Mouse (Mus musculus) embryo, embryonic 11.5 days (tissue): ENCODE results near the gene Ddx42.
A peak's percentile ranks its signal among the peaks of the same experiment; 100 is the strongest.
"Not testable (repeated sequence)": the region's sequence is repeated elsewhere in the genome, so short reads cannot be mapped to it uniquely, and the experiment has no call there.

ENCODE experiments used
- DNase-seq: peaks from one replicate; pipeline ENCODE4 v3.0.0-alpha.2; 2012; ENCODE audit warnings: low read depth, low spot score

Ddx42 gene

DNA sequence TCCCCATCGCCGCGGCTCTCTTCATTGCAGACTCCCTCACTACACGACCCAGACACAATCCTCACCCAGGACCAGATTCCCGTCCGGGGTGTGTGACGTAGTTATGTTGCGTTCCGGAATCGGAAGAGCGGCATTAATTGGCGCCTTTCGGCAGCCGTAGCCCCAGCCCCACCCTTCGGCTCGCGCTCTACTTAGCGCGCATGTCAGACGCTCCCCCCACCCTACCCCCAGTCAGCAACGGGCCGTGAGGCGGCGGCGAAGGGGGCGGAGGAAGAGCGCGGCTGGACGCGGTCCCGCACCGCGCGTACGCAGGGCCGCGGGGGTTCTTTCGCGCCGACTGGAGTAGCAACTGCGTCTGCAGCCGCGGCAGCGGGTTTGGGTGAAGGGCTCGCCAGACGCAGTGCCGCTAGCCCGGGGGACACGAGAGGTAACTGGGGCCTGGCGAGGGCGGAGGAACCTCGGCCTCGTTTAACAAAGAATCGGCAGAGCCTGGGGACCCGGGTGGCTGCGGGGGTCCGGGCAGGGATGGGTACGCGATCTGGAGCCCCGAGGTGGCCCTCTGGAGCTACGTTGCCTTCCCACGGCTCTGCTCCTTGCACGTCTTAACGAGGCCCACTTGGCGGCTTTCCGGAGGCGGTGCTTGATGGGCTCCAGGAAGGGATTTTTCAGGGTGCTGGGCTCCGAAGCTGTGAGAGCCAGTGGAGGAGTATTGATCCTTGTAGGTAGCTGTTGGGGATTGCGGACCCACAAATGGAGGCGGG is at the start of gene Ddx42:
Gene Ddx42 (plus strand): TSS at position 197 of the 761 bp plus-strand sequence.
- DNase-seq: peak; percentile 92

DNA sequence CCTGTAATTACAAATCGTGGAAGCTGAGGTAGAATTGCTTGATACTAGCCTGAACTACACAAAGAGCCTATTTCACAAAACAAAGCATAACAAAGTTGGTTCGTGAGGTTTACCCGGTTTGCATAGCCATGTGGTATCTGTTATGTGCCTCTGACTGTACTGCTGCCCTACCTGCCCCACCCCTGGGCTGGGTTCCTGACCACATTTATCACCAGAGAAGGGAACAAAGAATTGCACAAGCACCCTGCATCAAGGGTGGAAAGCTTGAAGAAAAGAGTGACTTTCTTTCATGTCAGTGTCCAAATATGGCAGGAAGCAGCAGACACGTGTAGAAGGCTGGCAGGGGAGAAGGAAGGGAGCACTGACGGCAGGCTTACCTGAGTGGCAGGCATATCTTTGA is 49.3 kb upstream of the Ddx42 start:
- no peak for DNase-seq

DNA sequence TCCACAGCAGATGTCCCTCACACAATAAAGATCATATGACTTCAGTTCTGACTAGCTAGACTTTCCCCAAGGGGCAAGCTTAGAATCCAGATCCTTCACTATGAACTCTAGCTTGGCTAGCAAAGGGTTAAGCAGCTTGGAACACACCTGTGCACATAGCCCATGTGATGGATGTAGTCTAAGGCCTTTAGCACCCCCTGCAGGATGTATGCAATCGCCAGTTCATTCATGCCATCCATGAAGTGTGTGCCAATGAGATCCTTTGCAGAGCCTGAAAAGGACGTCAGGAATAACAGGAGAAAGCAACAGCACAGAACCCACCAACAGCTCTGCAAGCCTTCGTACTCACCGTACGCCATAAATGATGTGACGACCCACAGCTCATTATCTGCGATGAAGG is 45.9 kb upstream of the Ddx42 start:
- DNase-seq: no peak

DNA sequence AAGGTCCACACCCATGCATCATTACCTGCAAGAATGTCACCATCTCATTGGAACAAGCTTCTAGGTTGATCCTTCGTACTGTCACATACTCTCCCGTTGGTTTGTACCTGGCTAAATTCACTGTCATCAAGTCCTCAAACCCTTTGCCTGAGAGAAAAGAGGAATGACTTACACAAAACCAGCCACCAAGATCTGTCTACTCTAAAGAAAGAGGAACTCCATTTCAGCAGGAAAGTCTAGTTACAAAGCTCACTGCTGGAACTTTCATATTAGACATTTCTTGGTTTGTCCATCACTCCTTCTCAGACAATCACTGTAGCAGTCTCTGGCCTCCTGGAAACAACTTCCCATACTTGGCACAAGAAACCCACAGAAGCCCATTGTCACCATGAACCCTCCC is 43.5 kb upstream of the Ddx42 start:
- no peak for DNase-seq

DNA sequence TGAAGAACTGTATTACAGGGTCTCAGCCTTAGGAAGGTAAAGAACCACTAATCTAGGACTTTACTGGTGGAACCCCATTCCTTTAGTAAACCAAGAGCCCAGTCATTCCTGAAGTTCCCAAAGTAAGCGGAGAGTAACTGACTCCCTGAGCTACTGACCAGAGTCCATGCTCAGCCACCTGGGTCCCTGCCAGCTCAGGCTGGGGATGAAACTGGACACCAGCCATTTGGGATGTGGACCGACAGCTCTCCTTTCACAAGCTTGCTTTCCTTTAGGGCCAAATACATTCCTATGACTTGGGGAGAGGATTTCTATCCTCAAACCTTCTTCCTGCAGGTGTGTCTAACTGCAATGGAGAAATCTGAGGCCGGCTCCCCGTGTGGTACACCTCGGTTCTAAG is 42.4 kb upstream of the Ddx42 start:
- no peak for DNase-seq

DNA sequence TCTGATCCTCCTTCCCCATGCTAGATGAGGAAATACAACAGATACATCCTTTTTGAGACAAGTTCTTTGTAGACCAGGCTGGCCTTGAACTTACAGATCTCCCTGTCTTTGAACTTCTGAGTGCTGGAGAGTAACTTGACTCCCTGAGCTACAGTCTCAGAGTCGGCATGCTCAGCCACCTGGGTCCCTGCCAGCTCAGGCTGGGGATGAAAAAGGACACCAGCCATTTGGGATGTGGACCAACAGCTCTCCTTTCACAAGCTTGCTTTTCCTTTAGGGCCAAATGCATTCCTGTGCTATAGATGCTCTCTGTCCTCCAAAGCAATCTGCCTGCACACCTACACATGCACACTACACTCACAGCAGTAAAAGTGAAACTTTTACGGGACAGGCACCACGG is 41.6 kb upstream of the Ddx42 start:
- no peak for DNase-seq

DNA sequence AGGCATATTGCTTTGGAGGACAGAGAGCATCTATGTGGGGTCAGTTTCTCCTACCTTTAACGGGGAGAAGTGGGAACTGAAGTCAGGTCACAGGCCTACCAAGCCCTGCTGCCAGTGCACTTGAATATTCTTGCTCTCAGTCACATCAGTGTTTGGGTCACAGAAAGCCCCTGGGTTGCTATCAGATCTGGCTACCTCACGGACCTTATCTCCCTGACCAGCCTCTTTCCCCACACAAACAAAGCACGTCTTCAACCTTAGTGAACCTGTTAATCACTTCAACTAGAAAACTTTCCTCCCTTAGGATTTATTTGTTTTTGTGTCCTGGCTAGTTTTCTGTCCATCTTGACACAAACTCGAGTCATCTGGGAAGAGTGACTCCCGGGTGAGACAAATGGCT is 40.4 kb upstream of the Ddx42 start:
- DNase-seq: no peak

DNA sequence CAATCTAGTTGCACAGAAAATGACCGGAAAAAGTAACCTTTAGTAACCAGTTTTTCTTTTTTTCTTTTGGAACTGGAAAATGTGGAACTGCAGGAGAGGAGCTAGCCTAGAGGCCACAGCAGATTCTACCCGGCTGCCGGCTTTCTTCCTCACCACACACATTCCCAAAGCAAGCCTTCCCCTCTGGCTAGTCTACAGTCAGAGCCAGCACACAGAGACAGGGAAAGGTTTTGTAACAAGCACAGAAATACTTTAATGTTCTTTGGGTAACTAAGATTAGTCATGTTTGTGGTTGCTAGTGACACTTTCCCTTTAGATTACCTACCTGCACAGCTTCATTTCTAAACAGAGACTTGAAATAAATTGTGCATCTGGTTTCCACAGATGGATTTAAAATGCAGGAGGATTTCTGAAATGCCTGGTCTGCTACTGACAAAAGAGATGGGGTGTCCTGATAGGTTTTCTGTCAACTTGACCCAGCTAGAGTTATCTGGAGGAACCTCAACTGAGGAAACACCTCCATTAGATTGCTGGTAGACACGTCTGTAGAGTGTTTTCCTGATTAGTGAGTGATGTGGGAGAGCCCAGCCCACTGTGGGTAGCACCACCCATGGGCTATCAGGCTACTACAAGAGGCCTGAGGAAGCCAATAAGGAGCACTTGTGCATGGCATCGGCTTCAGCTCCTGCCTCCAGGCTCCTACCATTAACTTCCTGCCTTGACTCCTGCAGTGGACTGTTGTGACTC is 38.5 kb upstream of the Ddx42 start:
- no peak for DNase-seq

DNA sequence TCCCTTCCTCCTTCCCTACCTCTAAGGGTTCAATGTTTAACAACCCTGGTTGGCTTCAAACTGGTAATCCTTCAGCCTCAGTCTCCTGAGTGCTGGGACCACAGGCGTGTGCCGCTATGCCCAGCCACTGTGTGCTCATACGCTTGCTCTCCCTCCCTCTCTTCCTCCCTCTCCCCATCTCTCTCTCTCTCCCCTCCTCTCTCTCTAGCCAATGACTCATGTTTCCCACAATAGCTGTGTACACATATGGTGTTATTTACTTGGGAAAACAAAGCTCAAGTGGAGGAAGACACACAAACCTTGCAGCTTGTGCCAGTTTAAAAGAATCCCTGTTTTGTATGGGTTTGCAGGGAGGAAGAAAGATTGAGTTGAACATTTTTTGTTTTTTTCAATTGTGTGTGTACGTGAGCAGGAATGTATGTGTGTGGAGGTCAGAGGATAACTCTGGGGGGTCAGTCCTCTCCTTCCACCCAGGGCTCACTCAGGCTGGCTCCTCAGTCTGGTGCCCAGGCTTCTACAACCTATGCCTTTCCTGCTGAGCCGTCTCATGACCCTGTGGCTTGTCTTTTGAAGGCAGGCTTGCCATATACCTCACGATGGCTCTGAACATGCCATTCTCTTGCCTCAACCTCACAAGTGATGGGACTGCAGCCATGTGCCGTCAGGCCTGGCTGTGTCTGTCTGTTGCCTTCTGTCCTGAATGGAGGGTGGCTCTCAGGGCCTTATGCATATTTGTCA is 36.8 kb upstream of the Ddx42 start:
- DNase-seq: no peak

DNA sequence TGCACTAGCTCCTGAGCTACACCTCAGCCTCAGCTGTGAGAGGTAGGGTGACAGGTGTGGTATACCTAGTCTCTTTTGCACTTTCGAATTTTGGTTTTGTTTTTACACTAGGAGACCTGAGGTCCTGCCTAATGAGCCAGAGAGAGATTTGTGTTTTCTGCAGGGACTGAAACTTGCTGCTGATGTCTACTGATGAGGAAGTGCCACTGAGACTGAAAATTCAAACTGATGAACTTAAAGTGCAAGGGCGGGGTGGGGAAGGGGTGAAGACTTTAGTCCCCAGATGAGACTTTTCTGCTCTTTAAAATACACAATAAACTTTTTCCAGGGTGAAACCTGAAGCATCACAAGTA is 36.3 kb upstream of the Ddx42 start:
- DNase-seq: no peak

DNA sequence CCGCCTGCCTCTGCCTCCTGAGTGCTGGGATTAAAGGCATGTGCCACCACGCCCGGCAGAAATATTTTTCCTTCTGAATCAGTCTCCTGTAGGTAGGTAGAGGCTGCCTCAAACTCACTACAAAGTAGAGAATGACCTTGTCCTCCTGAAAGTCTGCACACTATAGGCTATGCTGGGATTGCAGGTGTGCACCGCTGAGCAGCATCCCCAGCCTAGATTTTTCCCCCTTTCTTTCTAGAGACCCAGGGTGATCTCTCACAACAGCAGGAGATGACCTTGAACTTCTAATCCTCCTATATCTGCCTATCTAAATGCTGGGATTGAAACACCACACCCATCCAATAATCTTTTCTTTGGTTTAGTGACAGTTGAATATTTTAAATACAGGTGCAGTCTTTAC is 29.4 kb upstream of the Ddx42 start:
- DNase-seq: no peak

DNA sequence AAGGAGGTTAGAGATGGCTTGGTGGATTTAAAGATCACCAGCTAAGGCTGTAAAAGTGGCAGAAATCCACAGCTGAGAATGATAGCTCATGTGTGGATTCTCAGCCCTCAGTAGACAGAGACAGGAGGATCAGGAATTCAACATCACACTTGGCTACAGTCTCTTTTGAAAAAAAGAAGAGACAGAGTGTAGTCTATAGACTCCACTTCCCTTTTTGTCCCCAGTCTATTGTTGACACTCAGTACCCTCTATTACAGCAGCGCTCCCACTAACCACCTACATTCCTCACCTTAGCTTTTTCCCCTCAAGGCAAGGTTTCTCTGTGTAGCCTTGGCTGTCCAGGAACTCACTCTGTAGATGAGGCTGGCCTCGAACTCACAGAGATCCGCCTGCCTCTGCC is 25.0 kb upstream of the Ddx42 start:
- no peak for DNase-seq

DNA sequence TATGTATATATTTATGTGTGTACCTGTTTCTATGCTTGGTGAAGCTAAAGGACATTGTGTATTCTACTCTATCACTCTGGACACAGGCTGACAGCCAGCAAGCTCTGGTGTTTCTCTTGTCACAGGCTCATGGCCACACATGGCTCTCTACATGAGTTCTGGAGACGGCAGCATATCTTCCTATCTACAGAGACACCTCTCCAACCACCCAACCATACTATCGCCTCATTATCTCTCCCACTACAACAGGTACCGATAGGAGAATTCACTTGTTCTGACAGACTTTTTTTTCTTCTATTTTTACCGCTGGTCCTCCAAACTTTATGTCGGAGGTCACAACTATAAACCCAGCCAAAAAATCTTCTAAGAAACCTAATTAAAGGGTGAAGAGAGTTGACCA is 24.5 kb upstream of the Ddx42 start:
- DNase-seq: no peak

DNA sequence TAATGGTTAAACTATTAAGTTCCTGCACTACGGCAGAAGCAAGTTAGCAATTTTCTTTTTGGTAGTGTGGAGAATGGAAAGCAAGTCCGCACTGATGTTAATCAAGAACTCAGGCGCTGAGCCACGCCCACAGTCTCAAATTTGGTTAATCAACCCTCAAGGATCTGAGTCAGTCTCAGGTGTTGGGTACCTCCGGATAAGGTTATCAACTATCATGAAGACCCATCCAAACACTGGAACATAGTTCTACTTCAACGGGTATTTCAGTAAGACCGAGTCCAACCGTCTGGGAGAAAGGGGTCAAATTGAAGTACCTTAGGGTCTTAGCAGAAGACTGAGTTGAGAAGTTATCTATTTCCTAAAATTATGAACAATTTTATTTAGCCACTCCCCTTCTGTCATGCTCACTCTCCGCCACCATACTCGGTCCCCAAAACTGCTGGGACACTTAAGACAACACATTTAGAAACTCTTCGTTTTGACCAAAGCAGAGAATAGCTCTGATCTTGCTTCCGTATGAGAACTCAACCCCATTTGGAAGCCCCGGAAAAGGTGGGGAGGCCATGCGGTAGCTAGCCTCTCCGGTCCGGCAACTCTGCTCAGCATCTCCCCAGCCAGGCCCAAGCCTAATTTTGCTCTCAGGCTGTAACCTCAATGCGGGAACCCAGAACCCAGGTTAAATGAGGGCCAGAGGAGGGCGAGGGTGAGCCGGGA is 23.9 kb upstream of the Ddx42 start:
- no peak for DNase-seq

DNA sequence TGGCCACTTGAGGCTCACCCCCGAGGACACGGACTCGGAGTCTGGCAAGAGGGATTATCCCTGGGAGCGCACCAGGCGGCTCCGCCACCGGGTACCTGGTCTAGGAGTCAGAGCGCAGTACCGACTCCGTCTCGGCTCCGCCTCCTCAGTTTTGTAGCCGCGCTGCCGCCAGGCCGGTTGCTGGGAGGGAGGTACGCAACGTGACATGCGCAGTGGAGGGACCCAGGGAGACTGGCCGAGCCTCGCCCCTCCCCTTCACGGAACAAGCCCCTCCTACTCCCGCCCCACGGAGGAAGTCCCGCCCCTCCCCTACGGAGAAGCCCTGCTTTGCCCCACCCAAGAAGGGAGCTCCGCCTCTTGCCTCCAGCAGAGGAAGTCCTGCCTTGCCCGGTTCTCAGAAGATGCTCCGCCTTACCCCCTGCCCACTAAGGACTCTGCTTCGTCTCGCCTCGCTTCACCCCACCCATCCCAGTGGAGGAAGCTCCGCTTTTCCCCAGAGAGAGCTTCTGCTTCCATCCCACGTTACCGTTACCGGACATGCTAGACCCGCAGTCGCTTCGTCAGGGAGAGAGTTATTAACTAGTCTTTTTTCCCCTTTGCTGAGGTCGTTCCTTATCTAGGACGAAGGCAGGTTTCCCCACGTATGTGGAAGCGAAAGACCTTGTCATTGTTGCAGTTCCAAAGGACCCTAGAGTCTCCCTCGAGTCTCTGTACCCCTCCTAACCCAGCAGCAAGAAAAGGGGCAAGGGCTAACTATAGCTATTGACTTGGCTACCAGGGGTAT is 23.2 kb upstream of the Ddx42 start:
- DNase-seq: peak; percentile 98

DNA sequence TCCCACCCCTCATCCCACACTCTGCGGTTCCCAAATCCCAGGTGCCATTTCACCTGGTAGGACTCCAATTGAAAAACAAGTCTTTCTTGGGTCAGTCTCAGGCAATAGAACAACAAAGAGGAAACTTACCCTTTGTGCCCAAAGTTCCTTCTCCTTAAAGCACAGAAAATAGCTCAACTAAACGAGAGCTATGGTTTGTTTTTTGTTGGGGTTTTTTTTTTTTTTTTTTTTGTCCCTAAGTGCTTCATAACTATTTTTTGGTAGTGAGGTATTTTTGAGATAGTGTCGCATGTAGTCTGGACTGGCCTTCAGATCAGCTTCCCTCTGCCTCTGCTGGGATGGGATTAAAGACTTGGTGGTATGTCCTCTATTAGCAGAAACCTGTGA is 22.6 kb upstream of the Ddx42 start:
- DNase-seq: no peak

DNA sequence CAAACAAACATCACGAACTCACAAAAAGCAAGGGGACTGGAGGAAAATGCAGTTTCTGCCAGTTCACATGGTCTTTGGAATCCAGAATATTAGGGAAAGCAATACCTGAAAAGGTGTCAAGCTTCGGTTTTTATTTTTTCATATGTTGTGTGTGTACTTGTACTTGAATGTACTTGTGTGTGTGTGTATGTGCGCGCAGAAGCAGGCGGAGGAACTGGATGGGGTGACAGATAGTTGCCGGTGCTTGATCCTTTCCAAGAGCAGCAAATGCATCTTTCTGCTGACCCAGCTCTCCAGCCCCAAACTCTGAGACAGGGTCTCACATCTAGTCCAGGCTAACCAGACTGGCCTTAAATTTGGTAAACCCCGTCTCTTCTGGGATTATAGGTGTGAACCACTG is 21.8 kb upstream of the Ddx42 start:
- no peak for DNase-seq

DNA sequence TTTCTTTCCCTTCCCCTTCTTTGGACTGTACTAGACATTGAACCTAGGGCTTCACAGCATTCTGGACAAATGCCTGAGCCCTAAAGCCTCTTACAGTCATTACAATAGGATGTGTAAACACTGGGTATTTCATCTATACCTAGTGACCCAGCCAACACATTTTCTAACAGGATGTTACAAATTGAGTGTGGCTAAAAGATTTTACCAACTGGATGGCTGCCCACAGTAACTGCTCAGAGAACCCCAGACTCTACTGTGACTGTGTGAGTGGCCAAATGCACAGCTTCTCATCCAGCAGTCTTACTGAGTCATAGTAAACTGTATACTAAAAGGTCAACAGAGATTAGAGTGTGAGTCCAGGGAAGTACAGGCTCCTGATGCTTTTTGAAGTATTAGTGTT is 21.4 kb upstream of the Ddx42 start:
- DNase-seq: no peak

DNA sequence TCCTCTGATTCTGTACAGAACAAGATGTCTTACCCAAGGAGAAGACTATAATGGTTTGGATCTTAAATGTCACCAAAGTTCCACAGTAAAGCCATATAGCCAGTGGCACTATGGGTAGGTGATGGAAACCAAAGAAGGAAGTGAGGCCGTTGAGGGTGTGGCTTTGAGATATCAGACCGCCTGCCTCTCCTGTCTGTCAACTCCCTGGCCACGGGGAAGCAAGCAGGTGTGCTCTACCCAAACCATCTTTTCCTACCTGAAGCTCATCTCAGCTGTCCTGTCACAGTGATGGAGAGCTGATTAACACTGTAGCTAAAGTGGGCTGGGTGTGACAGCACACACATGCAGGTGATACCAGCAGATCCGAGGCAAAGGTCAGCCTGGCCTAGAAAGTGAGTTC is 18.4 kb upstream of the Ddx42 start:
- no peak for DNase-seq

DNA sequence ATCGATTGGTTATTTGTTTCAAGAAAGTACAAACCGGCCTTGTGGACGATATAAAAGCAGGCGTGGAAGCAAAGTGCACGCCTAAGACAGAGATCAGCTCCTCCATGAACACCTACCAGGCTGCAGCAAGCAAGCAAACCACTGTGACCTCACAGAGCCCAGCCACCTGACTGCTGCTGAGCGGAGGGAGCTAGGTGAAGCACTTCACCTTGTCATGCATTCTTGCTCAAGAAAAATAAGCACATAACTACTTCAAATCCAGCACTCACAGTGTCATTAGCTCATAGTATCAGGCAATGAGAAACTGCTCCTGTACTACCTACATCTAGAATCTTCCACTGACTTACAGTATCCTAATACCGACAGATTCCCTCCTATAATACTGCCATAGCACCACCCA is 16.7 kb upstream of the Ddx42 start:
- DNase-seq: not testable (repeated sequence)

DNA sequence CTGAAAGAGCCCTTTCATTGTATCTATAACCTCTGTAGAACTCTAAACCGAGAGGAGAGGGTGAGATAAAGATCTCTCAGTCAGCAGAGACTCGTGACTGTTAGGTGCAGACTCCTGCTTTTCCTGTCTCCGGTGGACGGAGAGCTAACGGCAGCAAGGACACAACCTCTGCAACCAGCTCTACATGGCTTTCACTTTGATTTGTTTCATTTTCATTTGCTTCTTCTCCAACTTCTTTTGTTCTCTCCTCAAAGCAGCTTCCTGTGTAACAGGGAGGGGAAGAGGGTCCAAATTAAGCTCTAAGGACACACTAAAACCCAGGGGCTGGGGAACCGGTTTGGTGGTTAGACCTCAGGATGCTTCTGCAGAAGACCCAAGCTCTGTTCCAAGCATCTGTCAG is 16.0 kb upstream of the Ddx42 start:
- DNase-seq: no peak
